Mouse (Mus musculus) hindbrain, embryonic 12.5 days (tissue): Measurements from ENCODE around the gene Tuba1b. TPM values are rescaled to one million over a fixed set of nuclear protein-coding genes. Genes with fewer than 3 reads are reported as not detected.
"Not testable (repeated sequence)": the region's sequence is repeated elsewhere in the genome, so short reads cannot be mapped to it uniquely, and the experiment has no call there.

Experiments used
- ATAC-seq: fragments of 200-750 bp; cut with Nextera tagmentation; 2 replicates; pipeline ENCODE4 v1.8.0; 2017; ENCODE audit warnings: moderate TSS enrichment; ENCODE audit not compliant: low FRiP score
- H3K27ac ChIP-seq: fragments of 300-500 bp; sonication (generic); 2 replicates; pipeline ENCODE4 v1.5.1; 2016; ENCODE audit warnings: mild to moderate bottlenecking
- H3K27me3 ChIP-seq: fragments of 300-500 bp; sonication (generic); 2 replicates; pipeline ENCODE4 v1.6.1; 2016; ENCODE audit warnings: mild to moderate bottlenecking
- H3K36me3 ChIP-seq: fragments of 300-500 bp; sonication (generic); 2 replicates; pipeline ENCODE4 v1.6.1; 2016; ENCODE audit warnings: mild to moderate bottlenecking
- H3K4me1 ChIP-seq: fragments of 300-500 bp; sonication (generic); 2 replicates; pipeline ENCODE4 v1.6.1; 2016
- H3K4me2 ChIP-seq: fragments of 300-500 bp; sonication (generic); replicated peaks from 2 replicates; pipeline ENCODE4 v1.6.1; 2016; ENCODE audit warnings: mild to moderate bottlenecking
- H3K4me3 ChIP-seq: fragments of 300-500 bp; sonication (generic); 2 replicates; pipeline ENCODE4 v1.5.1; 2016; ENCODE audit warnings: mild to moderate bottlenecking
- H3K9ac ChIP-seq: fragments of 300-500 bp; sonication (generic); 2 replicates; pipeline ENCODE4 v1.6.1; 2016; ENCODE audit warnings: mild to moderate bottlenecking, moderate library complexity
- H3K9me3 ChIP-seq: fragments of 300-500 bp; sonication (generic); replicated peaks from 2 replicates; pipeline ENCODE4 v1.6.1; 2016; ENCODE audit warnings: mild to moderate bottlenecking
- WGBS: fragments of 180-500 bp; shearing (Covaris S2); methylation state at CpG from one replicate; pipeline ENCODE4 v1.1.7; 2016; 5-methylcytosine and 5-hydroxymethylcytosine counted together
- polyA plus RNA-seq: library from polyadenylated mRNA; unstranded; fragments of >200 nt; fragmentation: Nextera tagmentation; extraction: Ambion mirVana; gene quantifications from 2 replicates; pipeline ENCODE4 v1.2.1, GENCODE M21; 2016

Gene Tuba1b
- polyA plus RNA-seq, 1 experiment from 2014 or later, result 1,243 TPM

DNA sequence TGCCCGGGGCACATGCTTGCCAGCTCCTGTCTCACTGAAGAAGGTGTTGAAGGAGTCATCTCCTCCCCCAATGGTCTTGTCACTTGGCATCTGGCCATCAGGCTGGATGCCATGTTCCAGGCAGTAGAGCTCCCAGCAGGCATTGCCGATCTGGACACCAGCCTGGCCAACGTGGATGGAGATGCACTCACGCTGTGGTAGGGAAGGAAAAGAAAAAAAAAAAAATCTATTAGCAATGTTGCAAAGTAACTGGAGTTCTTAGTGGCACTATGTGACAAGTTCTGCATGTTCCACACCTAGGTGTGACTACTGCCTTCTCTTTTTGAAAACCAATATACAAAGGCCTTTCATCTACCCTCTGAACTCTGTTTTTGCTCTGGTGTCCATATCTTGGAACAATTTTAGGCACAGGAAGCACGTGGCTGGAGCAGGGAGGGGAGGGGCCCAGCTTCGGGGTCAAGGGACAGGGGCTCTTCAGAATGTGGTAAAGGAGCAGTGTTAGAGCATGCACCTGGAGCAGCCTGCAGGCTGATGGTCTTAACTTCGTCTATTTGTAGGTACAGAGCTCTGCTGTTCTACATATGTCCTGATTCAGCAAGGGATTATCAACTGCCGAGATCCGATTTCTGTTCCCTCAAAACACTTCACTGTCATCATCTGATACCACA, 1.2 kb downstream of the Tuba1b start:
- Histone ChIP-seq H3K9ac (peak overlapping the region; percentile 79), H3K4me1 (peaks cover 21% of the 10 kb centered on the region), H3K27ac (peak overlapping the region; percentile 96), H3K4me2 (peak overlapping the region; percentile 91), H3K4me3 (peak overlapping the region; percentile 67)
- not testable (repeated sequence) for ATAC-seq, H3K27me3 ChIP-seq, H3K36me3 ChIP-seq, H3K9me3 ChIP-seq
- 25% methylated on average over 8 of the region's 9 CpGs for WGBS

DNA sequence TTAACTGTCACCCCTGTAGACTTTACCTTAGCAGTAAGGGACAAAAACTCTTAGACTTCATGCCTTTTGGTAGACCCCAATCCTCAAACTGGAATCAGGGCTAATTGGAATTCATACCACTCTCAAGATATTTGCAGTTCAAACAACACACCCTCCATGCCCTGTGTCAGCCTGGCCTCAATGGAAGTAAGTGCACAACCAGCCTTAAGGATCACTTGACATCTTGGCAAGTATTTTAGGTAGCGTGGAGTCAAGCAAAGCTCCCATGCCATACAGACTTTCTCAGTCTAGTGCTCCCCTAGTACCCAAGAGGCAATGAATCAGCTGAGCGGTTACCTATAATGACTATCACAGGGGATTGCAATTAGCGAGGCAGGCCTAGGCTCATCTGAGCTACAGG, 3.4 kb downstream of the Tuba1b start:
- H3K4me3 ChIP-seq, result no peak overlapping the region
- H3K27me3 ChIP-seq, result no peaks in the 10 kb centered on the region
- no peak for ATAC-seq
- peaks cover 8% of the 10 kb centered on the region; the same call in 1 of the 2 replicates for H3K36me3 ChIP-seq
- H3K4me2 ChIP-seq, result peak overlapping the region; percentile 13; the same call in 1 of the 2 replicates
- H3K27ac ChIP-seq, result no peak overlapping the region
- peaks cover 21% of the 10 kb centered on the region for H3K4me1 ChIP-seq
- peak overlapping the region; percentile 18; the same call in 1 of the 2 replicates for H3K9ac ChIP-seq
- no peaks in the 10 kb centered on the region for H3K9me3 ChIP-seq
- 85% methylated on average over 3 of the region's 3 CpGs for WGBS

- H3K27ac ChIP-seq, result no peak overlapping the region
- 58% methylated on average over 8 of the region's 8 CpGs for WGBS
- no peaks in the 10 kb centered on the region for H3K9me3 ChIP-seq
- no peak overlapping the region for H3K9ac ChIP-seq
- no peak for ATAC-seq
- no peak overlapping the region for H3K4me3 ChIP-seq
- no peak overlapping the region for H3K4me2 ChIP-seq
- no peaks in the 10 kb centered on the region for H3K27me3 ChIP-seq
- H3K4me1 ChIP-seq, result peaks cover 13% of the 10 kb centered on the region
- peaks cover 8% of the 10 kb centered on the region; the same call in 1 of the 2 replicates for H3K36me3 ChIP-seq
Observed at GRCm38 (mm10) chr15:98930017-98930734, 4.2 kb downstream of the Tuba1b start.

DNA sequence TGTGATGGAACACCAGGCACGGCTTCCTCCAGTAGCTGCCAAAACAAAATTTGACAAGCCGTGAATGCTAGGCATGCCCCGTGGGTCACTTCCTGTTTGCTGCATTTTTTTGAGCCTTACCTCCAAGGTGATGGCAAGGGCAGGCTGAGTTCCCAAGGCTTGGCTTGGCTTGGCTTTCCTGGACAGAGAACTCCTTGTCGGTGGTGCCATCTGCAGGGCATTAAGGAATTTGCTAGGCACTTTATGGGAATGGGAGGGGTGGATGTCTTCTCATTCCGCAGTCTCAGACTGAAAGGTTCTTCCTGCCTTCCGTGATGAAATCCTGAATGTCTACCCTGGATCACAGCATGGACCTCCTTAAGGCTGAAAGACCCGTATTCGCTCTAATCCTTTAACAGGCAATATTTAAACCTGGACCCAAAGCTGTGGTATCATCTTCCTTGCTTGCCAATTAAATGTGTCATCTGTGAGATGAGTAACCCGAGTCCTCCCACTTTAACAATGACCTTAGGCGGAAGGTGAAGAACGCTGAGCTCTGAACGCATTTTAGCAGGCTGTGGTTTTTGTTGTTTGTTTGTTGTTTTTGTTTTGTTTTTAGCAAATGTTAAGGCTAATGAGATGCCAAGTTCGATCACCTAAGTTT, 5.6 kb downstream of the Tuba1b start:
- ATAC-seq, result 0 out of 2 replicates have a peak, but pooled peaks have one; percentile 58
- 0 out of 2 replicates have a peak overlapping the region, but pooled peaks have one; percentile 17 for H3K27ac ChIP-seq
- H3K9me3 ChIP-seq, result no peaks in the 10 kb centered on the region
- peak overlapping the region; percentile 18; the same call in 1 of the 2 replicates for H3K9ac ChIP-seq
- H3K36me3 ChIP-seq, result peaks cover 8% of the 10 kb centered on the region; the same call in 1 of the 2 replicates
- no peaks in the 10 kb centered on the region for H3K27me3 ChIP-seq
- H3K4me1 ChIP-seq, result peaks cover 11% of the 10 kb centered on the region
- WGBS, result 16% methylated on average over 13 of the region's 13 CpGs
- H3K4me2 ChIP-seq, result no peak overlapping the region
- no peak overlapping the region for H3K4me3 ChIP-seq

DNA sequence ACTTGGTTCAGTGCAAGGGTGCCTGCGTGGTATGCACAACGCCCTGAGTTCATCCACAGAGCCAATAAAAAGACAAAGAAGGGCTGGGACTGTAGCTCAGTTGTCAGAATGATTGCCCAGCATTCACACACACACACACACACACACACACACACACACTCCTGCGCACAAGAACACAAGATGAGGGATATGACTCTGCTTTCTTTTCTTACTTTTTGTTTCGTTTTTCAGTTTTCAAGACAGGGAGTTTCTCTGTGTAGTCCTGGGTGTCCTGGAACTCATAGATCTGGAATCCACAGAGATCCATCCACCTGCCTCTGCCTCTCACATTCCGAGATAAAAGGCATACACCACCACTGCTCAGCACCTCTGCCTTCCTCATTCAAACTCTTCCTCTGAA, 6.8 kb downstream of the Tuba1b start:
- ATAC-seq, result no peak
- Histone ChIP-seq H3K9ac (no peak overlapping the region), H3K27ac (no peak overlapping the region), H3K4me3 (no peak overlapping the region), H3K4me1 (peaks cover 7% of the 10 kb centered on the region; the same call in 1 of the 2 replicates), H3K36me3 (peaks cover 8% of the 10 kb centered on the region; the same call in 1 of the 2 replicates), H3K27me3 (no peaks in the 10 kb centered on the region), H3K9me3 (no peaks in the 10 kb centered on the region), H3K4me2 (no peak overlapping the region)
- 84% methylated on average over 5 of the region's 5 CpGs for WGBS

GRCm38 (mm10) chr15:98924682-98925081, 9.7 kb downstream of the Tuba1b start:
- WGBS, result 76% methylated on average over 3 of the region's 3 CpGs

DNA sequence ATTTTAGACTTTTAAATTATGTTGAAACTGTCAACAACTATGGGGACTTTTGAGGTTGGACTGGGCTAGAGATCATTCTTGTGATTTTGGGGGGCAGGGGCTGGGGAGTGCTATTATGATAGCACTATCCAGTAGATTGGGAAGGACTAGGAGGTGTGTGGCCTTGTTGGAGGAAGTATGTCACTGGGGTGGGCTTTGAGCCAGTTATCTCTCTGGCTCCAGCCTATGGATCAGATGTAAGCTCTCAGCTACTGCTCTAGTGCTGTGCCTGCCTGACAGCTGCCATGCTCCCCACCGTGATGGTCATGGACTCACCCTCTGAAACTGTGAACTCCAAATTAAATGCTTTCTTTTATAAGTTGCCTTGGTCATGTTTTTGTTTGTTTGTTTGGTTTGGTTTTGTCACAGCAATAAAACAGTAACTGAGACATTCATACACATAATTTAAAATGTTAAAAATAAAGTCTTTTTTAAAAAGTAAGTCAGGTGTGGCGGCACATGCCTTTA, 11.3 kb downstream of the Tuba1b start:
- H3K36me3 ChIP-seq, result no peaks in the 10 kb centered on the region
- no peak for ATAC-seq
- no peak overlapping the region for H3K27ac ChIP-seq
- no peak overlapping the region for H3K9ac ChIP-seq
- H3K4me3 ChIP-seq, result no peak overlapping the region
- 92% methylated on average over 2 of the region's 2 CpGs for WGBS
- 0 out of 2 replicates have a peak, but pooled peaks cover 5% of the 10 kb centered on the region for H3K4me1 ChIP-seq
- H3K27me3 ChIP-seq, result no peaks in the 10 kb centered on the region
- H3K9me3 ChIP-seq, result no peaks in the 10 kb centered on the region
- no peak overlapping the region for H3K4me2 ChIP-seq

More at GRCm38 (mm10) chr15:98924682-98925081, 9.7 kb downstream of the Tuba1b start:
- Histone ChIP-seq H3K27me3 (no peaks in the 10 kb centered on the region), H3K4me3 (no peak overlapping the region), H3K9ac (no peak overlapping the region), H3K27ac (no peak overlapping the region), H3K4me2 (no peak overlapping the region), H3K9me3 (no peaks in the 10 kb centered on the region), H3K4me1 (peaks cover 4% of the 10 kb centered on the region; the same call in 1 of the 2 replicates), H3K36me3 (no peaks in the 10 kb centered on the region)
- ATAC-seq, result no peak

DNA sequence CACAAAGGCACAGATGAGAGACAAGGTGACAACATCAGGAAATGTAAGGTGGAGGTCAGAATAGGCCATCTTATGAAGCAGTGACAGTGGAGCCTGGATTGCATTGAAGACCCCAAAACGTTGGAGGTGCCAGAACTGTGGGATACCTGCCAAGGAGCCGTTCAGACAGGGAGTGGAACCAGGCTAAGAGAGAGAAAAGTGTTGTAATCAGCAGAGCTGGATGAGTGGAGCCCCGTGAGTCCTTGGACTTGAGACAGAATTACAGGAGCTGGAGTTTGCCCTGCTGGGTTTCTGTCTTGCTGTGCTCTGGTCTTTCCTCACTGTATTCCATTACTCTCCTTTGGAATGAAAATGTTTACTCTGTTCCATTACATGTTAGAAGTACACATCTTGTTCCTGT, 11.8 kb downstream of the Tuba1b start:
- WGBS, result 59% methylated on average over 3 of the region's 3 CpGs
- Histone ChIP-seq H3K4me3 (no peak overlapping the region), H3K27ac (no peak overlapping the region), H3K9ac (no peak overlapping the region), H3K4me2 (no peak overlapping the region), H3K4me1 (0 out of 2 replicates have a peak, but pooled peaks cover 5% of the 10 kb centered on the region), H3K9me3 (no peaks in the 10 kb centered on the region), H3K27me3 (no peaks in the 10 kb centered on the region), H3K36me3 (no peaks in the 10 kb centered on the region)
- ATAC-seq, result no peak

GRCm38 (mm10) chr15:98921510-98921909, 12.9 kb downstream of the Tuba1b start:
- Histone ChIP-seq H3K4me2 (no peak overlapping the region), H3K4me1 (peaks cover 9% of the 10 kb centered on the region), H3K36me3 (no peaks in the 10 kb centered on the region), H3K9ac (no peak overlapping the region), H3K27ac (no peak overlapping the region), H3K9me3 (no peaks in the 10 kb centered on the region), H3K4me3 (no peak overlapping the region), H3K27me3 (no peaks in the 10 kb centered on the region)
- WGBS, result 85% methylated on average over 5 of the region's 5 CpGs
- no peak for ATAC-seq

- Histone ChIP-seq H3K27ac (peak overlapping the region; percentile 96), H3K9ac (peak overlapping the region; percentile 84; the same call in 1 of the 2 replicates), H3K4me2 (peak overlapping the region; percentile 87), H3K36me3 (peaks cover 15% of the 10 kb centered on the region), H3K4me1 (peaks cover 27% of the 10 kb centered on the region), H3K4me3 (peak overlapping the region; percentile 92)
- 32% methylated on average over 8 of the region's 8 CpGs for WGBS
- ATAC-seq, H3K9me3 ChIP-seq, H3K27me3 ChIP-seq: not testable (repeated sequence)
Observed at GRCm38 (mm10) chr15:98918499-98918895, 15.9 kb downstream of the Tuba1b start.

GRCm38 (mm10) chr15:98917538-98918498, 16.5 kb downstream of the Tuba1b start, which contains the start of gene Lmbr1l:
TSS of gene Lmbr1l (minus strand) at chr15:98918231.
- H3K27me3 ChIP-seq, result no peaks in the 10 kb centered on the region
- peak within 1 kb of the TSS; percentile 96 for H3K27ac ChIP-seq
- H3K9me3 ChIP-seq, result no peaks in the 10 kb centered on the region
- H3K9ac ChIP-seq, result peak within 1 kb of the TSS; percentile 84
- under 1% methylated on average over 81 of the region's 82 CpGs for WGBS
- H3K36me3 ChIP-seq, result peaks cover 22% of the 10 kb centered on the region
- H3K4me1 ChIP-seq, result peaks cover 27% of the 10 kb centered on the region
- peak; percentile 99 for ATAC-seq
- H3K4me3 ChIP-seq, result peak within 1 kb of the TSS; percentile 92
- H3K4me2 ChIP-seq, result peak within 1 kb of the TSS; percentile 87
